Mouse (Mus musculus): ENCODE data around the gene Srsf2.
"Not testable (repeated sequence)": the region's sequence is repeated elsewhere in the genome, so short reads cannot be mapped to it uniquely, and the experiment has no call there.

Gene Srsf2

GRCm38 (mm10) chr11:116853512-116853928, 626 bp upstream of the Srsf2 start:
- peak; percentile 84 for DNase-seq (ENCODE audit: low read depth)

- DNase-seq (ENCODE audit: low read depth), result no peak
Measured at GRCm38 (mm10) chr11:116852291-116852890, 503 bp downstream of the Srsf2 start, which contains the start of gene Mfsd11. Gene Mfsd11, plus strand, starts transcription at chr11:116852440.

- DNase-seq (ENCODE audit: low read depth), result no peak
Measured at GRCm38 (mm10) chr11:116851576-116852290, 1.2 kb downstream of the Srsf2 start.

GRCm38 (mm10) chr11:116850833-116851477, 1.9 kb downstream of the Srsf2 start:
- DNase-seq (ENCODE audit: low read depth), result no peak

- no peak for DNase-seq (ENCODE audit: low read depth)
Measured at GRCm38 (mm10) chr11:116850085-116850484, 2.8 kb downstream of the Srsf2 start.

- DNase-seq (ENCODE audit: low read depth), result no peak
Measured at GRCm38 (mm10) chr11:116849587-116849986, 3.3 kb downstream of the Srsf2 start.

- DNase-seq (ENCODE audit: low read depth), result not testable (repeated sequence)
Measured at GRCm38 (mm10) chr11:116848877-116849178, 4.1 kb downstream of the Srsf2 start.

- no peak for DNase-seq (ENCODE audit: low read depth)
Measured at GRCm38 (mm10) chr11:116848086-116848876, 4.6 kb downstream of the Srsf2 start.

- DNase-seq (ENCODE audit: low read depth), result no peak
Measured at GRCm38 (mm10) chr11:116847187-116848085, 5.5 kb downstream of the Srsf2 start.

- DNase-seq (ENCODE audit: low read depth), result no peak
Measured at GRCm38 (mm10) chr11:116846593-116847181, 6.2 kb downstream of the Srsf2 start.

GRCm38 (mm10) chr11:116843261-116844233, 9.3 kb downstream of the Srsf2 start, which contains the start of the genes Mettl23 and Jmjd6:
Gene Mettl23, plus strand, starts transcription at chr11:116843278.
Gene Jmjd6, minus strand, starts transcription at chr11:116843449.
- peak; percentile 89 for DNase-seq (ENCODE audit: low read depth)

GRCm38 (mm10) chr11:116842531-116843260, 10.2 kb downstream of the Srsf2 start:
- no peak for DNase-seq (ENCODE audit: low read depth)

GRCm38 (mm10) chr11:116840748-116841147, 12.1 kb downstream of the Srsf2 start:
- DNase-seq (ENCODE audit: low read depth), result no peak

- DNase-seq (ENCODE audit: low read depth), result no peak
Measured at GRCm38 (mm10) chr11:116839601-116840000, 13.3 kb downstream of the Srsf2 start.

GRCm38 (mm10) chr11:116838936-116839335, 14.0 kb downstream of the Srsf2 start:
- DNase-seq (ENCODE audit: low read depth), result no peak

GRCm38 (mm10) chr11:116837441-116837840, 15.5 kb downstream of the Srsf2 start:
- no peak for DNase-seq (ENCODE audit: low read depth)

GRCm38 (mm10) chr11:116836283-116836682, 16.6 kb downstream of the Srsf2 start:
- DNase-seq (ENCODE audit: low read depth), result no peak

- no peak for DNase-seq (ENCODE audit: low read depth)
Measured at GRCm38 (mm10) chr11:116834954-116835353, 17.9 kb downstream of the Srsf2 start.

- DNase-seq (ENCODE audit: low read depth), result no peak
Measured at GRCm38 (mm10) chr11:116832172-116832685, 20.7 kb downstream of the Srsf2 start.

Data from c-Kit-positive CD71-negative TER-119-negative erythroid progenitor cells, embryonic 14.5 days (primary cell).